Mouse (Mus musculus) midbrain, embryonic 11.5 days (tissue): ENCODE results near the gene Fiz1. TPM values are rescaled to one million over a fixed set of nuclear protein-coding genes. Genes with fewer than 3 reads are reported as not detected.
A peak's percentile ranks its signal among the peaks of the same experiment; 100 is the strongest.
"Not testable (repeated sequence)": the region's sequence is repeated elsewhere in the genome, so short reads cannot be mapped to it uniquely, and the experiment has no call there.

ENCODE experiments used
- ATAC-seq: fragments of 200-750 bp; cut with Nextera tagmentation; 2 replicates; pipeline ENCODE4 v1.8.0; 2017; ENCODE audit warnings: moderate TSS enrichment, moderate library complexity; ENCODE audit not compliant: low FRiP score
- DNase-seq: peaks from one replicate; pipeline ENCODE4 v3.0.0; 2015; ENCODE audit warnings: low spot score; ENCODE audit errors: missing footprints
- H3K27ac ChIP-seq: fragments of 300-500 bp; sonication (generic); 2 replicates; pipeline ENCODE4 v1.5.1; 2014; ENCODE audit warnings: low read depth, low read length
- H3K27me3 ChIP-seq: fragments of 300-500 bp; sonication (generic); 2 replicates; pipeline ENCODE4 v1.6.1; 2014; ENCODE audit warnings: mild to moderate bottlenecking, low read length, moderate library complexity, mixed read lengths; ENCODE audit not compliant: control insufficient read depth, insufficient read depth
- H3K36me3 ChIP-seq: fragments of 300-500 bp; sonication (generic); 2 replicates; pipeline ENCODE4 v1.6.1; 2014; ENCODE audit warnings: mild to moderate bottlenecking, low read length, moderate library complexity, mixed read lengths; ENCODE audit not compliant: control insufficient read depth, insufficient read depth
- H3K4me1 ChIP-seq: fragments of 300-500 bp; sonication (generic); 2 replicates; pipeline ENCODE4 v1.6.1; 2014; ENCODE audit warnings: low read length; ENCODE audit not compliant: control insufficient read depth, insufficient read depth
- H3K4me2 ChIP-seq: fragments of 300-500 bp; sonication (generic); 2 replicates; pipeline ENCODE4 v1.6.1; 2014; ENCODE audit warnings: mild to moderate bottlenecking, moderate library complexity
- H3K4me3 ChIP-seq: fragments of 300-500 bp; sonication (generic); 2 replicates; pipeline ENCODE4 v1.5.1; 2014; ENCODE audit warnings: low read depth, low read length
- H3K9ac ChIP-seq: fragments of 300-500 bp; sonication (generic); 2 replicates; pipeline ENCODE4 v1.6.1; 2014; ENCODE audit warnings: low read length
- H3K9me3 ChIP-seq: fragments of 300-500 bp; sonication (generic); 2 replicates; pipeline ENCODE4 v1.6.1; 2016; ENCODE audit warnings: low read length; ENCODE audit not compliant: control insufficient read depth
- WGBS: fragments of 180-500 bp; shearing (Covaris S2); extraction: QIAGEN DNeasy Blood & Tissue Kit; methylation state at CpG from one replicate; pipeline ENCODE4 v1.1.7; 2014; 5-methylcytosine and 5-hydroxymethylcytosine counted together
- polyA plus RNA-seq: library from polyadenylated mRNA; unstranded; fragments of >200 nt; fragmentation: Nextera tagmentation; extraction: Ambion mirVana; gene quantifications from 2 replicates; pipeline ENCODE4 v1.2.1, GENCODE M21; 2014

The Fiz1 gene
- polyA plus RNA-seq, 1 experiment from 2014 or later: 49.4 TPM

GRCm38 (mm10) chr7:5016920-5017319, 2.4 kb upstream of the Fiz1 start:
- Histone ChIP-seq H3K4me2 (no peak overlapping the region), H3K36me3 (peaks cover 5% of the 10 kb centered on the region; the same call in 1 of the 2 replicates), H3K9me3 (no peaks in the 10 kb centered on the region), H3K27me3 (no peaks in the 10 kb centered on the region), H3K4me3 (no peak overlapping the region), H3K4me1 (peaks cover 8% of the 10 kb centered on the region; the same call in 1 of the 2 replicates), H3K27ac (no peak overlapping the region), H3K9ac (no peak overlapping the region)
- ATAC-seq (no peak), DNase-seq (no peak)
- WGBS: 97% methylated on average over 2 of the region's 2 CpGs

- peaks cover 1% of the 10 kb centered on the region; the same call in 1 of the 2 replicates for H3K4me1 ChIP-seq
- peak overlapping the region; percentile 83; the same call in 1 of the 2 replicates for H3K9ac ChIP-seq
- 62% methylated on average over 3 of the region's 3 CpGs for WGBS
- peaks cover 13% of the 10 kb centered on the region for H3K36me3 ChIP-seq
- DNase-seq (no peak), ATAC-seq (no peak)
- no peaks in the 10 kb centered on the region for H3K9me3 ChIP-seq
- peak overlapping the region; percentile 95 for H3K27ac ChIP-seq
- H3K27me3 ChIP-seq: no peaks in the 10 kb centered on the region
- H3K4me3 ChIP-seq: peak overlapping the region; percentile 65
- H3K4me2 ChIP-seq: peak overlapping the region; percentile 54
Measured at GRCm38 (mm10) chr7:5016057-5016456, 1.6 kb upstream of the Fiz1 start.

- DNase-seq (peak; percentile 99), ATAC-seq (peak; percentile 84)
- no peaks in the 10 kb centered on the region for H3K9me3 ChIP-seq
- WGBS: under 1% methylated on average over 50 of the region's 76 CpGs
- peaks cover 19% of the 10 kb centered on the region for H3K36me3 ChIP-seq
- H3K9ac ChIP-seq: peak within 1 kb of the TSS; percentile 89
- H3K27ac ChIP-seq: peak within 1 kb of the TSS; percentile 96
- H3K4me1 ChIP-seq: no peaks in the 10 kb centered on the region
- no peaks in the 10 kb centered on the region for H3K27me3 ChIP-seq
- peak within 1 kb of the TSS; percentile 65 for H3K4me3 ChIP-seq
- H3K4me2 ChIP-seq: peak within 1 kb of the TSS; percentile 54
Measured at GRCm38 (mm10) chr7:5015118-5016001, 863 bp upstream of the Fiz1 start, which contains the start of gene Gm44973. Gm44973 (plus strand) TSS chr7:5015496.

- no peaks in the 10 kb centered on the region for H3K27me3 ChIP-seq
- no peak overlapping the region for H3K4me3 ChIP-seq
- no peak overlapping the region for H3K4me2 ChIP-seq
- H3K4me1 ChIP-seq: no peaks in the 10 kb centered on the region
- WGBS: 89% methylated on average over 27 of the region's 27 CpGs
- peaks cover 32% of the 10 kb centered on the region for H3K36me3 ChIP-seq
- no peak for ATAC-seq
- H3K27ac ChIP-seq: no peak overlapping the region
- no peak for DNase-seq
- H3K9me3 ChIP-seq: no peaks in the 10 kb centered on the region
- H3K9ac ChIP-seq: no peak overlapping the region
Measured at GRCm38 (mm10) chr7:5012681-5013513, 1.6 kb downstream of the Fiz1 start.

- no peak for DNase-seq
- no peak overlapping the region for H3K4me2 ChIP-seq
- H3K9ac ChIP-seq: no peak overlapping the region
- no peaks in the 10 kb centered on the region for H3K9me3 ChIP-seq
- H3K36me3 ChIP-seq: peaks cover 43% of the 10 kb centered on the region
- H3K27me3 ChIP-seq: no peaks in the 10 kb centered on the region
- H3K4me1 ChIP-seq: no peaks in the 10 kb centered on the region
- H3K27ac ChIP-seq: no peak overlapping the region
- no peak for ATAC-seq
- no peak overlapping the region for H3K4me3 ChIP-seq
- WGBS: 95% methylated on average over 26 of the region's 26 CpGs
Measured at GRCm38 (mm10) chr7:5008229-5008628, 6.3 kb downstream of the Fiz1 start.

GRCm38 (mm10) chr7:5002876-5003275, 11.6 kb downstream of the Fiz1 start:
- not testable (repeated sequence) for H3K4me1 ChIP-seq, H3K9me3 ChIP-seq, H3K9ac ChIP-seq, H3K4me2 ChIP-seq, H3K4me3 ChIP-seq, DNase-seq, H3K27me3 ChIP-seq, ATAC-seq, H3K27ac ChIP-seq
- 66% methylated on average over 8 of the region's 8 CpGs for WGBS
- peaks cover 11% of the 10 kb centered on the region for H3K36me3 ChIP-seq

- H3K4me2 ChIP-seq: no peak overlapping the region
- peaks cover 9% of the 10 kb centered on the region for H3K4me1 ChIP-seq
- H3K27me3 ChIP-seq: no peaks in the 10 kb centered on the region; the same call in 1 of the 2 replicates
- H3K27ac ChIP-seq: no peak overlapping the region
- H3K4me3 ChIP-seq: no peak overlapping the region
- H3K9ac ChIP-seq: no peak overlapping the region
- DNase-seq (no peak), ATAC-seq (no peak)
- H3K9me3 ChIP-seq: no peaks in the 10 kb centered on the region
- H3K36me3 ChIP-seq: no peaks in the 10 kb centered on the region
- 83% methylated on average over 2 of the region's 2 CpGs for WGBS
Measured at GRCm38 (mm10) chr7:4999876-5000275, 14.6 kb downstream of the Fiz1 start.

GRCm38 (mm10) chr7:4996934-4997333, 17.6 kb downstream of the Fiz1 start:
- Histone ChIP-seq H3K27me3 (peaks cover 18% of the 10 kb centered on the region), H3K9ac (peak overlapping the region; percentile 92), H3K27ac (no peak overlapping the region), H3K36me3 (peaks cover 10% of the 10 kb centered on the region), H3K4me3 (peak overlapping the region; percentile 74), H3K4me1 (peaks cover 20% of the 10 kb centered on the region), H3K4me2 (peak overlapping the region; percentile 76), H3K9me3 (no peaks in the 10 kb centered on the region)
- DNase-seq: no peak
- 67% methylated on average over 6 of the region's 8 CpGs for WGBS
- no peak for ATAC-seq
